Mouse (Mus musculus): ENCODE measurements at regions not wholly inside any gene's neighbourhood (a gene's known extent, or its start where the extent isn't known, plus 50 kb on each side); places are given as distances from the start of the nearest gene placed in this dataset.

- TF ChIP-seq POLR2AphosphoS2 (IDR thresholded peaks at IDR 0.05; ENCODE audit: low read length) (no peak), TAL1 (IDR thresholded peaks at IDR 0.05; ENCODE audit: low read length) (no peak), MAZ (IDR thresholded peaks at IDR 0.05; ENCODE audit: low read depth, low read length) (no peak), CTCF (IDR thresholded peaks at IDR 0.05 in 2 of 3, conservative IDR thresholded peaks at IDR 0.05 in 1 of 3; ENCODE audit: control insufficient read depth in 1 of 3, insufficient read depth in 1 of 3, low read depth in 2 of 3, low read length in 3 of 3, poor library complexity in 1 of 3, severe bottlenecking in 1 of 3) (no peak), ZNF384 (IDR thresholded peaks at IDR 0.05; ENCODE audit: low read depth, low read length) (no peak), POLR2A (IDR thresholded peaks at IDR 0.05; ENCODE audit: control insufficient read depth in 1 of 2, insufficient read depth in 1 of 2, low read depth in 1 of 2, low read length in 2 of 2, poor library complexity in 1 of 2) (no peak), EP300 (IDR thresholded peaks at IDR 0.05; ENCODE audit: low read depth in 1 of 2, low read length in 2 of 2) (no peak), USF1 (IDR thresholded peaks at IDR 0.05; ENCODE audit: low read depth, low read length) (no peak), ZMIZ1 (IDR thresholded peaks at IDR 0.05; ENCODE audit: low read depth, low read length) (no peak)
Measured at GRCm38 (mm10) chr14:58801402-58801861, 341.3 kb downstream of the 1700129C05Rik start.

Measured in MEL (cell line).